Mouse (Mus musculus): Measurements from ENCODE around the gene Pank4.

DNA sequence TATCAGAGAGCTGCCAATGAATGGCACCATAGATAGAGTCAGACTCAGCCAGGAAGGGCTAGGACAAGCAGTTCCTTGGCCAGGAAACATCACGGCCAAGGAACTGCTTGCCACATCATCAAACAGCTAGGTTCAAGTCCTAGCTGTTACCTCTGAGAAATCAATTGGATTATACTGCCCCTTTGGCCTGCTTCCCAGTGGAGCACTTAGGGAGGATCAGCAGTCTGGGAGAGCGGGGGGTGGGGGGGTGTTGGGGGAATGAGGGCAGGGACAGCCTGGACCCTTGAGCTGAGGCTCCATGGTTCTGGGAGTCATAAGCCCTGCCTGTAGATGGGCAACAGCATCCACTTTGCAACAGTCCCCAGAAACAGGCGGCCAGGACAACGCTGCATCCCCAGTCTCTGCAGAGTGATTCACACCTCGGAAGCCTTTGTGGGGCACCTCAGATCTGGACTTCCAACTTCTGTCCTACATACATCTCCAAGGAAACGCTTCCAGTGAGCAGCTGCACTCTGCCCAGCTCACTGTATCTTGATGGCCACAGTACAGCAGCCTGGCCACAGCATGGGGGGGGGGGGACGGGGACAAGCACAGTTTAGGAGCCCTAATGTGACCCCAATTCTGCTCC is 58.4 kb downstream of the Pank4 start:
- TF ChIP-seq CTCF (IDR thresholded peaks at IDR 0.05; ENCODE audit: low read depth, low read length) (no peak), POLR2A (IDR thresholded peaks at IDR 0.05; ENCODE audit: extremely low read depth, insufficient read depth, low read length) (no peak)

All from liver, adult 2 months (tissue).